Mouse (Mus musculus): ENCODE data around the gene Vangl1. TPM values are rescaled to one million over a fixed set of nuclear protein-coding genes. Genes with fewer than 3 reads are reported as not detected.
"Not testable (repeated sequence)": the region's sequence is repeated elsewhere in the genome, so short reads cannot be mapped to it uniquely, and the experiment has no call there.

Gene Vangl1
- polyA plus RNA-seq, 1 experiment from 2014 or later, result 13.3 TPM

DNA sequence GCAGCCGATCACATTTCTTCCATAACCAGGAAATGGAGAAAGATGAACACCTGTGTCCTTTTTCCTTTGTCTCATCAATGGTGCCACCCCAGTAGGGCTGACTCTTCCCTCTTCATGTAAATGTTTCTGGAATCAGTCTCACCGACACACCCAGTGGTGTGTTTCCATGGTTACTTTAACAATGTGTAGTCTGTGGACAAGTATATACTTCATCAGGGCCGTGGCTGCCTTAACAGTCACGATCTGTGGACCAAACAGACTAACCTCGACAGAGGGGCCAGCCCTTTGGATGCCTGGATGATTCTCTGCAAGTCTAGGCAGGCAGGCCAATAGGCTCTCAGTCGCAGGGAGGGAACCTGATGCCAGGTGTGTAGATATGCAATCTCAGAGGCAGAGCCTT is 8.4 kb upstream of the Vangl1 start:
- H3K9me3 ChIP-seq, result no peaks in the 10 kb centered on the region
- 0 out of 2 replicates have a peak overlapping the region, but pooled peaks have one; percentile 14 for H3K27ac ChIP-seq (replicated peaks)
- H3K36me3 ChIP-seq (replicated peaks), result no peaks in the 10 kb centered on the region
- H3K4me1 ChIP-seq, result peaks cover 8% of the 10 kb centered on the region; the same call in 1 of the 2 replicates
- no peak for DNase-seq (ENCODE audit: low spot score)
- WGBS, result 69% methylated on average over 6 of the region's 6 CpGs
- H3K4me3 ChIP-seq, result no peak overlapping the region
- no peaks in the 10 kb centered on the region for H3K27me3 ChIP-seq (replicated peaks; ENCODE audit: low read depth, poor library complexity, severe bottlenecking)

DNA sequence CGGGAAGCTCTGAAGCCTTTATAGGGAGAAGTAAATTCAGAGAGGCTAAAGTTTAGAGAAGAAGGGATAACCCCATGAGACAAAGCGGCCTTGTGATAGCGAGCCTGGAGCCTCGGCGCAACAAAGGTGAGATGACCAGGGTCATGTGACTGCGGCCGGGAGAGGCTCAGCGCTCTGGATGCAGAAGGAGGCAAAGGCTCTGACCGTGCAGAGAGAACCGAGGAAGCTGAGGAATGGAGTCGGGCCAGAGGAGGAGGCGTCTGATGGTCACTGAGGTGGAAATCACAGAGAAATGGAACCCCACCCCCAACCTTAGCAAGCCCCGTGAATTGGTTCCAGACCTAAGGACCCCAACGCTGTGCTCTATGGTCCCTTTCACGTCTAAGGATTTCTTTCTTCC is 7.8 kb upstream of the Vangl1 start:
- Histone ChIP-seq H3K9me3 (no peaks in the 10 kb centered on the region), H3K36me3 (replicated peaks) (no peaks in the 10 kb centered on the region), H3K27ac (replicated peaks) (peak overlapping the region; percentile 30; the same call in 1 of the 2 replicates), H3K4me3 (no peak overlapping the region), H3K4me1 (peaks cover 8% of the 10 kb centered on the region; the same call in 1 of the 2 replicates), H3K27me3 (replicated peaks; ENCODE audit: low read depth, poor library complexity, severe bottlenecking) (no peaks in the 10 kb centered on the region)
- no peak for DNase-seq (ENCODE audit: low spot score)
- 88% methylated on average over 15 of the region's 15 CpGs for WGBS

DNA sequence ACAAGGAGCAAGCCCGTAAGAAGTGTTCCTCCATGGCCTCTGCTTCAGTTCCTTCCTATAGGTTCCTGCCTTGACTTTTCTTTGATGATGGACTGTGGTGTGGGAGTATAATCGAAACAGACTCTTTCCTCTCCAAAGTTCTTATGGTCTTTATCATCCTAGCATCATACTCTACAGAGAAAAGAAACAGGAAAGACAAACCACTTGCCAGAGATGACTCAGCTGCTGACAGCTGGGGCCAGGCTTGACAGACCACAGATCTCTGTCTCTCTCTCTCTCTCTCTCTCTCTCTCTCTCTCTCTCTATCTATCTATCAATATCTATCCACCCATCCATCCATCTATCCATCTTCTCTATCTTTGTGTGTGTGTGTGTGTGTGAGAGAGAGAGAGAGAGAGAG is 6.8 kb upstream of the Vangl1 start:
- no peaks in the 10 kb centered on the region for H3K36me3 ChIP-seq (replicated peaks)
- peaks cover 10% of the 10 kb centered on the region for H3K27me3 ChIP-seq (replicated peaks; ENCODE audit: low read depth, poor library complexity, severe bottlenecking)
- H3K27ac ChIP-seq (replicated peaks), result no peak overlapping the region
- H3K4me1 ChIP-seq, result peaks cover 8% of the 10 kb centered on the region; the same call in 1 of the 2 replicates
- DNase-seq (ENCODE audit: low spot score), result no peak
- 95% methylated on average over 2 of the region's 2 CpGs for WGBS
- no peaks in the 10 kb centered on the region for H3K9me3 ChIP-seq
- no peak overlapping the region for H3K4me3 ChIP-seq

DNA sequence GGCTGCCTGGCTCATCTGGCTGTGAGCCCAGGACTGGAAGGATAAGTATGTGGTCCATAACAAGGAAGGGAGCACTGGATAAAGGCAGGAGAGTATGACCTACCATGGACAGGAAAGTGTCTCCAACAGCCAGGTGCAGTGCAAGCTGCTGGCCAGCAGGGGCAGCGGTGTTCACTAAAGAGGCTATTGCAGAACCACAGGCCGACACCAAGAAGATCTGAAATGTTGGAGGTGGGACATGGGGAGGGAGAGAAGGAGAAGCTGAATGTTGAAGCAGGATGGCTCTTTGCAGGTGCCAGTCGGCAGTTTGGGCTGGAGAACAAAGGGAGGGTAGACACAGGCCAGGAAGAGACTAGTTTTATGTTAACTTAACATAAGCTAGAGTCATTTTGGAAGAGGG is 6.3 kb upstream of the Vangl1 start:
- Histone ChIP-seq H3K27ac (replicated peaks) (no peak overlapping the region), H3K9me3 (no peaks in the 10 kb centered on the region), H3K4me3 (no peak overlapping the region), H3K4me1 (peaks cover 9% of the 10 kb centered on the region), H3K27me3 (replicated peaks; ENCODE audit: low read depth, poor library complexity, severe bottlenecking) (peaks cover 15% of the 10 kb centered on the region), H3K36me3 (replicated peaks) (no peaks in the 10 kb centered on the region)
- DNase-seq (ENCODE audit: low spot score), result peak; percentile 37
- WGBS, result 66% methylated on average over 3 of the region's 3 CpGs

DNA sequence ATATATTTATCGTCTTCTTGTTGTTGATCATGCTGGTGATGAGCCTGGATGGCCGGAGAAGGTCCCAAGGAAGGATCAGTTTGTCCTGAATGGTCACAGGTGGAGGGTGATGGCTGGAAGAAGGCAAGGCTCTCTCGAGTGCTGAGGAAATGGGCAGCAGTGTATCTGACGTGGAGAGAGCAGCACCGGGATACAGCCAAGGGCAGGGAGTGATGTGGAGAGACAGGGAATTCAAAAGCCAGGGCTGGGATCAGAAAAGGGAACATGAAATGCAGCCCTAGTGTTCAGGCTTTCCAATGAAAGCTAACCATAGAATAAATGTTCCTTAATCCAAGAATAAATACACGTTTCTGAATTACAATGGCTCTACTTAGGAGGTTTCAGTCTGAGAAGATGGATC is 4.4 kb upstream of the Vangl1 start:
- H3K4me1 ChIP-seq, result peaks cover 28% of the 10 kb centered on the region
- H3K27ac ChIP-seq (replicated peaks), result no peak overlapping the region
- WGBS, result 73% methylated on average over 6 of the region's 6 CpGs
- no peak for DNase-seq (ENCODE audit: low spot score)
- no peak overlapping the region for H3K4me3 ChIP-seq
- H3K9me3 ChIP-seq, result no peaks in the 10 kb centered on the region
- peaks cover 26% of the 10 kb centered on the region for H3K27me3 ChIP-seq (replicated peaks; ENCODE audit: low read depth, poor library complexity, severe bottlenecking)
- no peaks in the 10 kb centered on the region for H3K36me3 ChIP-seq (replicated peaks)

DNA sequence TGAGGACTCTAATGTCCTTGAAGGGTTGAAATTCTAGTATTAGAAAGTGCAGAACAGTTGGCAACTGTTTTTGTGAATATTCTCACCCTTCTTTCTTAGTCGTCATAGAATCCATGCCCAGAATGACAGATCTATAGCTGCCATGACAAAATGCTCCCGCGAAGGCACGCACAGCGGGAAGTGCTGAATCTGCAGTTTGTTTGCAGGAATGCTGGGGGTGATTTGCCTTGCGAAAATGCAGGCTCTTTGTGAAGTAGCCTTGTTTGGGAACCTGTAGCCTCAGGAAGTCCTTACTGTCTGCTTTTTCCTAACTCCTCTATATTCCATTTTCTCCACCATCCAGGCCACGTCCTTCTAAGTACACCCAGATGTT is 951 bp upstream of the Vangl1 start:
- WGBS, result 4% methylated on average over 7 of the region's 7 CpGs
- Histone ChIP-seq H3K9me3 (no peaks in the 10 kb centered on the region), H3K36me3 (replicated peaks) (no peaks in the 10 kb centered on the region), H3K4me1 (peaks cover 37% of the 10 kb centered on the region), H3K4me3 (peak overlapping the region; percentile 87), H3K27ac (replicated peaks) (no peak overlapping the region), H3K27me3 (replicated peaks; ENCODE audit: low read depth, poor library complexity, severe bottlenecking) (peaks cover 54% of the 10 kb centered on the region)
- DNase-seq (ENCODE audit: low spot score), result no peak

DNA sequence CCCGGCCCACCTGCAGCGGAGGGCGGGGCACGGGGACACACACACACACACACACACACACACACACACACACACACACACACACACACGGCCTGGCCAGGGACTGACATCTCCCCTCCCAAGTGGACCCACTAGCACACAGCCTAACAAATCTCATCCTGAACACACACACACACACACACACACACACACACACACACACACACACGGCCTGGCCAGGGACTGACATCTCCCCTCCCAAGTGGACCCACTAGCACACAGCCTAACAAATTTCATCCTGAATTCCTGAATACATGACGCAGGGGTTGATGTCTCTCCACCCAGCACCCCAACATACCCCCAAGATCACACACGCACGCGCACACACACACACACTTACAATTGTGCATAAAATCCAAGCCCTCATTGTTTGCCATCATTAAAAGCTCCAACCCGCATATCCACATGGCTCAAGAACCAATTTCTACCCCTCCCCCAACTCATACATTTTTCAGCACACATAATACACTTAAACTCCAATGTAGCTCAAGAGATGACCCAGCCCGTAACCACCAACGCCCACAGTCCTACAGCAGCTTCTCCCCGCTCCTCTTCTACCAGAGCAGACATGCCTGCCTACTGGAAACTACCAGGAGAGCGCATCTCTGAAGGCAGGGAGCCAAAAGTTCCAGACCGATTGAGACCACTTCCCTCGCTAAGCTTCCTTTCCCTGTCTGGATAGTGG is 403 bp upstream of the Vangl1 start:
- DNase-seq (ENCODE audit: low spot score), result peak; percentile 29
- not testable (repeated sequence) for H3K9me3 ChIP-seq; H3K36me3 ChIP-seq (replicated peaks)
- Histone ChIP-seq H3K4me3 (peak overlapping the region; percentile 87), H3K27ac (replicated peaks) (peak overlapping the region; percentile 90), H3K4me1 (peaks cover 42% of the 10 kb centered on the region), H3K27me3 (replicated peaks; ENCODE audit: low read depth, poor library complexity, severe bottlenecking) (peaks cover 55% of the 10 kb centered on the region)
- 9% methylated on average over 16 of the region's 17 CpGs for WGBS

DNA sequence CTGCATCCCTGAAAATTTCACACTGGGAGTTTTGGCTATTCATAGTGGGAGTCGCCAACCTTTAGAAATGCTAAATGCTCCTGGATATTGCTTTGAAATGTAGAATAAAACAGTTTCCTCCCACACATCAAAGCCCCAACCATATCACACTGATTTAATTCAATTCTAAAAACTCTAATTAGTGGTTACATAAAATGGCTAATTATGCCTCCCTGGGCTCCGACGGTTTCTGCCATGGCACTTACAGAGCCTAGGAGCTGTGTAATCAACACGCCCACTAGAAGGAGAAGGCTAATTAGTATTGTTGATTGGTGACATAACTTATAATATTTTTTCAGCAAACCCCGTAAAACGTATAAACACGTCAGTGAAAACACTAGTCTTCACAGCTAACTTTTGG is 1.4 kb downstream of the Vangl1 start:
- H3K27ac ChIP-seq (replicated peaks), result no peak overlapping the region; the same call in 1 of the 2 replicates
- DNase-seq (ENCODE audit: low spot score), result no peak
- H3K36me3 ChIP-seq (replicated peaks), result no peaks in the 10 kb centered on the region
- peak overlapping the region; percentile 87 for H3K4me3 ChIP-seq
- 6% methylated on average over 7 of the region's 7 CpGs for WGBS
- peaks cover 69% of the 10 kb centered on the region for H3K27me3 ChIP-seq (replicated peaks; ENCODE audit: low read depth, poor library complexity, severe bottlenecking)
- no peaks in the 10 kb centered on the region for H3K9me3 ChIP-seq
- H3K4me1 ChIP-seq, result peaks cover 60% of the 10 kb centered on the region

DNA sequence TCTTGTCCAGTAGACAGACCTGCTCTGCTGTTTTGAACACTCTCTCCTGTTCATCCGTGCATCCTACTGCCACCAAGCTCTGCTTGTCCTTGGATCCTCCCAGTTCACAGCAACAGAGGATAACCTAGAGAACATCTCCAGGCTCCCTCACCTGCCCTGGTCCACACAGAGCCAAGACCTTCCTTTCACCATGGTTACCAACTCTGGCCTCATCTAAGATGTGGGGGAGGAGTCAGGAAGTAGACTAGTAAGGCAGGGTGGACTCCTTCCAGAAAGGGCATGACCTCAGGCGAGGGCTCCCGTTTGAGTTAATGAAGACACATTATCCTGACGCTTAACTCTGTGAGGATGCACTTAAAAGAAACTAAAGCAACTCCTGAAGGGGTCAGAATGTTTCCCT is 4.5 kb downstream of the Vangl1 start:
- peaks cover 79% of the 10 kb centered on the region for H3K4me1 ChIP-seq
- no peak for DNase-seq (ENCODE audit: low spot score)
- no peak overlapping the region for H3K4me3 ChIP-seq
- H3K36me3 ChIP-seq (replicated peaks), result peaks cover 6% of the 10 kb centered on the region
- no peaks in the 10 kb centered on the region for H3K9me3 ChIP-seq
- H3K27me3 ChIP-seq (replicated peaks; ENCODE audit: low read depth, poor library complexity, severe bottlenecking), result peaks cover 60% of the 10 kb centered on the region
- WGBS, result 23% methylated on average over 4 of the region's 4 CpGs
- H3K27ac ChIP-seq (replicated peaks), result no peak overlapping the region

DNA sequence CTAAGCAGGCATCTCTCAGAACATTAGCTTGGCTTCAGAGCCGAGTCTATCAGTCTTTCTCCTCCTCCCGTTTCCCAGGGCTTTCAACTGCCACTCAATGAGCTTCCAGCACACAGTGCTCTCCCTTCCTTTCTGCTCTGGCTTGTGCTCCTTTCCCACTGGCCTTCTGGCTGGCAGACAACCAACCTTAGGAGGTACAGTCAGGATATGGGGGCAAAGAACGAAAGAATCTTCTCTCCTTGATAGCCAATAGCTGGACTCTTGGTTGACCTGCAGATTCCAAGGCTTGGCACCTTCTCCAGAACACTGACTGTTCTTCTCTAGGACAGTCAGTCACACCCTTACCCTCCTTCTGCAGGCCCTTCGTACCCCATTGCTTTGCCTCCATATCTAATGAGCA is 5.3 kb downstream of the Vangl1 start:
- peaks cover 60% of the 10 kb centered on the region for H3K27me3 ChIP-seq (replicated peaks; ENCODE audit: low read depth, poor library complexity, severe bottlenecking)
- DNase-seq (ENCODE audit: low spot score), result no peak
- WGBS, result 77% methylated on average over 4 of the region's 4 CpGs
- peaks cover 6% of the 10 kb centered on the region for H3K36me3 ChIP-seq (replicated peaks)
- H3K9me3 ChIP-seq, result no peaks in the 10 kb centered on the region
- H3K4me3 ChIP-seq, result no peak overlapping the region
- peaks cover 80% of the 10 kb centered on the region for H3K4me1 ChIP-seq
- H3K27ac ChIP-seq (replicated peaks), result no peak overlapping the region

DNA sequence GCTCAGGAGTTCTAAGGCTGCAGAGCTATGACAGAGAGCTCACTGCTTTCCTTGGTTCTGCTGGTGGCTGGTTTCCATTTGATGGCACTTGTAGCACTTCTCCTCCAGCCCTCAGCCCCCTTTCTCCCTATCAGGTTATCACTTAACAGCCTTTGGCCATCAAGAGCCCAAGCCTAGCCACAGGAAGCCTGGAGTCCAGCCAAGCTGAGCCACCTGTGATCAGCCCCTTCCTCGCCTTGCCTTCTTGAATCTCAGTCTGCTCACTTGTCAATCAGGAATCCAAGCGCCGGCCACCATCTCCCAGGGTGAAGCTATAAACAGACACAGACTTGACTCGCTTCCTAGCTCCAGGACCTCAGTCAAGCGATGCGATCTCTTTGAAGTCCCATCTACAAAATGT is 6.0 kb downstream of the Vangl1 start:
- Histone ChIP-seq H3K4me3 (no peak overlapping the region), H3K27me3 (replicated peaks; ENCODE audit: low read depth, poor library complexity, severe bottlenecking) (peaks cover 68% of the 10 kb centered on the region), H3K4me1 (peaks cover 80% of the 10 kb centered on the region), H3K9me3 (no peaks in the 10 kb centered on the region), H3K27ac (replicated peaks) (no peak overlapping the region), H3K36me3 (replicated peaks) (peaks cover 6% of the 10 kb centered on the region)
- DNase-seq (ENCODE audit: low spot score), result no peak
- 61% methylated on average over 6 of the region's 6 CpGs for WGBS

DNA sequence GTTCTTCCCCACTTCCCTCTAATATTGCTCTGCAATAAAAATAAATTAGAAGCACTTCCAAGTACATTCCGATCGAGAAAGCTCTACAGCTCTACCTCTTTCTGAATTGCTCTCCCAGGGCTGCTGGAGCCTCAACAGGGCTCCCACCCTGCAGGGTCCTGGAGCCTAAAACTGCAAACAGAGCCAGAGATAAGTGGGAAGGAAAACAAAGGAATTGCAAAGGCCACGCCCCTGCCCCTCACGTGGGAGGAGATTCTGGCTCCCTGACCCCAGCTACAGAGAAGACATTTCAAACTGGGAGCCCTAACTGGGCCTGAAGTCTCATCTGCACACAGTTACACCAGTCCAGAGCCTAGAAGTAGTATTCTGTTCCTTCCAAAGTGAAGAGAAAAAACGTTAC is 6.7 kb downstream of the Vangl1 start:
- peak; percentile 42 for DNase-seq (ENCODE audit: low spot score)
- Histone ChIP-seq H3K27ac (replicated peaks) (0 out of 2 replicates have a peak overlapping the region, but pooled peaks have one; percentile 19), H3K27me3 (replicated peaks; ENCODE audit: low read depth, poor library complexity, severe bottlenecking) (peaks cover 70% of the 10 kb centered on the region), H3K36me3 (replicated peaks) (peaks cover 6% of the 10 kb centered on the region), H3K4me3 (no peak overlapping the region), H3K9me3 (no peaks in the 10 kb centered on the region), H3K4me1 (peaks cover 80% of the 10 kb centered on the region)
- 21% methylated on average over 5 of the region's 5 CpGs for WGBS

DNA sequence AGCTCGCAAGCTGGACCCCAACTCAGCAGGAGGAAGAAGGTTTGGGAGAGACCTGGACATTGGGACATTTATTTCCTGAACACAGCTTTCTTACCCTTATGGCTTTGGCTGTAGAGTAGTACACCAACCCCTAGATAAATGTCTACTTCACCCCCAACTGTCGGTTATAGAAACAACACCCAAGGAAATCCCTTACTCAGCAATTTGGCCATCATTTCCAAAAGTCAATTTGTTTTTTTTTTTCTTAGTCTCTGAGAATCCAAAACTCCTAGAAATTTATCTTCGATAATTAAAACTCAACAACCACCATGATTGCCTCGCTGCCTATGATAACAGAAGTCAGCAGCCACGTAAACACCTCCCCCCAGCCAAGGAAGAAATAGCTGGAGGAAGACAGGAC is 7.3 kb downstream of the Vangl1 start:
- Histone ChIP-seq H3K27me3 (replicated peaks; ENCODE audit: low read depth, poor library complexity, severe bottlenecking) (peaks cover 70% of the 10 kb centered on the region), H3K9me3 (no peaks in the 10 kb centered on the region), H3K4me1 (peaks cover 86% of the 10 kb centered on the region), H3K4me3 (no peak overlapping the region), H3K27ac (replicated peaks) (no peak overlapping the region), H3K36me3 (replicated peaks) (peaks cover 6% of the 10 kb centered on the region)
- 81% methylated on average over 5 of the region's 5 CpGs for WGBS
- DNase-seq (ENCODE audit: low spot score), result no peak
